ENCODE assay signal across 8 mouse cellular contexts in genomic region chr7:138908768-138909276, GRCm38 (mm10). TPM values are rescaled to one million over a fixed set of nuclear protein-coding genes. Genes with fewer than 3 reads are reported as not detected.
A peak's percentile ranks its signal among the peaks of the same experiment; 100 is the strongest.
DNase-seq lines count a peak whose midpoint lies in the region; ATAC-seq and TF ChIP-seq lines count a peak whose summit lies in the region.

No protein-coding gene starts in this region.

- peak overlapping the region; percentile 87 for H3K4me2 ChIP-seq in hindbrain, embryonic 16.5 days (ENCODE audit: low read length)
- peak overlapping the region; percentile 90 for H3K4me2 ChIP-seq in neural tube, embryonic 12.5 days (replicated peaks)

- peak overlapping the region; percentile 93 for H3K4me3 ChIP-seq in layer of hippocampus, adult 2 months
- peak overlapping the region; percentile 90 for H3K4me3 ChIP-seq in hindbrain, embryonic 16.5 days (ENCODE audit: low read length)
- H3K4me3 ChIP-seq in neural tube, embryonic 12.5 days = peak overlapping the region; percentile 62

- ATAC-seq in hindbrain, embryonic 16.5 days = no peak; the same call in 1 of the 2 replicates
- ATAC-seq in neural tube, embryonic 12.5 days (ENCODE audit: low FRiP score, low read depth) = no peak; the same call in 1 of the 2 replicates

- no peaks in the 10 kb centered on the region for H3K9me3 ChIP-seq in hindbrain, embryonic 16.5 days (ENCODE audit: control insufficient read depth, low read length)
- H3K9me3 ChIP-seq in neural tube, embryonic 12.5 days = no peaks in the 10 kb centered on the region

- 6% methylated on average over 10 of the region's 10 CpGs for whole genome bisulfite sequencing in hindbrain, embryonic 16.5 days
- 6% methylated on average over 10 of the region's 10 CpGs for WGBS in neural tube, embryonic 12.5 days

- no peaks in the 10 kb centered on the region for H3K27me3 ChIP-seq in hindbrain, embryonic 16.5 days (replicated peaks; ENCODE audit: control insufficient read depth, insufficient read depth, low read length)
- H3K27me3 ChIP-seq in neural tube, embryonic 12.5 days (replicated peaks) = peaks cover 10% of the 10 kb centered on the region; the same call in 1 of the 2 replicates

- H3K27ac ChIP-seq in layer of hippocampus, adult 2 months = peak overlapping the region; percentile 96
- peak overlapping the region; percentile 67; the same call in 1 of the 2 replicates for H3K27ac ChIP-seq in hindbrain, embryonic 16.5 days (ENCODE audit: low read depth, low read length)
- H3K27ac ChIP-seq in neural tube, embryonic 12.5 days = no peak overlapping the region

- H3K9ac ChIP-seq in hindbrain, embryonic 16.5 days (ENCODE audit: low read depth, low read length) = peak overlapping the region; percentile 94
- peak overlapping the region; percentile 71 for H3K9ac ChIP-seq in neural tube, embryonic 12.5 days

- TF ChIP-seq CTCF in layer of hippocampus, adult 2 months (conservative IDR thresholded peaks at IDR 0.05) = no peak

- peaks cover 18% of the 10 kb centered on the region for H3K4me1 ChIP-seq in hindbrain, embryonic 16.5 days (ENCODE audit: control insufficient read depth, insufficient read depth, low read depth, low read length)
- peaks cover 23% of the 10 kb centered on the region for H3K4me1 ChIP-seq in neural tube, embryonic 12.5 days

- no peaks in the 10 kb centered on the region for H3K36me3 ChIP-seq in hindbrain, embryonic 16.5 days (ENCODE audit: control insufficient read depth, insufficient read depth, low read length)
- no peaks in the 10 kb centered on the region for H3K36me3 ChIP-seq in neural tube, embryonic 12.5 days

- DNase-seq in layer of hippocampus, adult 2 months (ENCODE audit: low spot score in 2 of 2) = no peak
- no peak for DNase-seq in layer of hippocampus, adult 18-20 months (ENCODE audit: low spot score in 2 of 2)
- DNase-seq in embryo, embryonic 11 days = peak; percentile 45
- no peak for DNase-seq in cerebellum, adult 8-10 months
- no peak for DNase-seq in thymus, postnatal 10 days (ENCODE audit: low spot score in 2 of 2)
- no peak for DNase-seq in adrenal gland, adult 8-10 months

RNA-seq across cellular contexts. Expression of gene Bnip3, which starts 0.5 kb away (rescaled TPM):
- total RNA-seq in layer of hippocampus, adult 2 months (2021) = 100 to 1,000 TPM in 1 of 2 experiments, 10 to 100 TPM in 1; 96.5 to 112 TPM
- total RNA-seq in layer of hippocampus, adult 18-20 months (2021) = 100 to 1,000 TPM; 103 to 113 TPM
- polyA plus RNA-seq in hindbrain, embryonic 16.5 days (2015; fragmentation: Nextera tagmentation; extraction: Ambion mirVana) = 118 and 142 TPM in 2 replicates
- polyA plus RNA-seq in neural tube, embryonic 12.5 days (2016; fragmentation: Nextera tagmentation; extraction: Ambion mirVana) = 84.2 and 85.6 TPM in 2 replicates
- total RNA-seq in adrenal gland, adult 8-10 months (2022) = 100 to 1,000 TPM; 109 to 258 (median 200) TPM

RNA-seq across cellular contexts. Expression of gene Jakmip3, which starts 31.7 kb away (rescaled TPM):
- 10 to 100 TPM; 51.0 to 58.1 TPM for total RNA-seq in layer of hippocampus, adult 2 months (2021)
- total RNA-seq in layer of hippocampus, adult 18-20 months (2021) = 10 to 100 TPM; 46.4 to 47.8 TPM
- 11.0 and 12.5 TPM in 2 replicates for polyA plus RNA-seq in hindbrain, embryonic 16.5 days (2015; fragmentation: Nextera tagmentation; extraction: Ambion mirVana)
- 4.1 and 5.5 TPM in 2 replicates for polyA plus RNA-seq in neural tube, embryonic 12.5 days (2016; fragmentation: Nextera tagmentation; extraction: Ambion mirVana)
- 10 to 100 TPM in 2 of 4 experiments, 1 to 10 TPM in 2; 4.4 to 13.1 (median 8.8) TPM for total RNA-seq in adrenal gland, adult 8-10 months (2022)
